Mouse (Mus musculus) brain, embryonic 14.5 days (tissue): ENCODE data around the gene Helz2.

ENCODE experiments used
- CTCF ChIP-seq: fragments of 200-500 bp; IDR thresholded peaks from 2 replicates; pipeline ENCODE4 v1.5.1; 2012; ENCODE audit warnings: inconsistent platforms, mild to moderate bottlenecking, moderate library complexity, borderline replicate concordance; ENCODE audit not compliant: insufficient read depth, insufficient read length; ENCODE audit errors: extremely low read depth
- POLR2A ChIP-seq: fragments of 200-500 bp; IDR thresholded peaks from 2 replicates; pipeline ENCODE4 v1.6.1; 2012; ENCODE audit warnings: mild to moderate bottlenecking, inconsistent platforms, borderline replicate concordance; ENCODE audit not compliant: poor library complexity, insufficient read depth, insufficient read length, severe bottlenecking; ENCODE audit errors: extremely low read depth

DNA sequence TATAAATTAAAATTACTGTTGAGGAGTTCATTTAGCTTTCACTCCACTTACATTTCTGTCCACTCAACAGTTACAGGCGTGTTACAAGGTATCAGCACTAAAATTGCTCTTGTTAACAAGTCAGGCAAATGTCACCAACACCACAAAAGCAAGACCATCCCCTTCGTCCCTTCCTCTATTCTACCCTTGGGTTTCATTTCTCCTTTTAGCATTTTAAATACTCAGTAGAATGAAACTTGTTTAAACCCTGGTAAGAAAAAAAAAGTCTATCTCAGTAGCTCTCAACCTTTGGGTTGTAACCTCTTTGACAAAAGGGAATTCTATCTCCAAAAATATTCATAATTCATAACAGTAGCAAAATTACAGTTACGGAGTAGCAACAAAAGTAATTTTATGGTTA is 48.8 kb downstream of the Helz2 start:
- TF ChIP-seq CTCF (no peak), POLR2A (no peak)
